Mouse (Mus musculus): ENCODE results near the gene Slc26a8. TPM values are rescaled to one million over a fixed set of nuclear protein-coding genes. Genes with fewer than 3 reads are reported as not detected.

The Slc26a8 gene
- polyA plus RNA-seq, 1 experiment from 2014 or later, result 3.0 TPM

DNA sequence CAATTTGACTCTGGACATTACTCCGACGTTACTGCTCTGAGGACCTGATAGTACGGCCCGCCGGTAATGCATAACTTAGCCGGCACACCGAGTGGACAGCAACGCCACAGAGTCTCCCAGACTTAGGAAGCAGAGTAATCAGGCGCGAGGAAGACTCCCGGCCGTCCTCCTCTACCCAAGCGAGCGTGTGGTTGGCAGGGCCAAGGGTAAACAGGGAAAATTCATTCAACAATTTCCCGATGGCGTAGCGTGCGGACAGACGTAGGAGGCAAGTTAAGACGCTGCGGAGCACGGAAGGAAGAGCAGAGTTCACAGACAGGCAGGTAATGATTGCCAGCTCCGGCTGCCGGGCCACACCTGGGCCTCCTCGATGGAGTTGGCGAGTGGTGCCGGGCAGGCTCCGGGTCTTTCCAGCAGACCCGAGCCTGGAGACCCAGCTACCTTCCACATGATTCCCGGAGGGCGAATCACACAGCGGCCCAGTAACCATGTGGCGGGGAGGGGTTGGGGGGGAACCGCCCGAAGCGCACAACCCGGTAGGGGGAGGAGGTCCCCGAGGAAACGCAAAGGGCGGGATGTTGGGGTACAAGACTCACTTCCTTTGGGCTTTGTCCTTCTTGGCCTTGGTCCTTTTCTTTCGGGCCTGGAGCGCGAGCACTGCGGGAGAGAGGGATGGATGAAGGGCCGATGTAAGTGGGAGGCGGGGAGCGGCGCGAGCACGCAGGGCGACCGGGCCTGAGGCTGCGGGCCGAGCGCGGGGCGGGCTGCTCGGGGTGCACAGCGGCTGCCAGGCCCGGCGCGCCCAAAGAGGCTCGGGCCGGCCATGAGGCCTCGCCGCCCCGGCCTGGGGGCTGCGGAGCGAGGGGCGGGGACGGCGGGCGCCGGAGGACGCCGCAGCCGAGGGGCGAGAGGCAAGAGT lies 68.4 kb downstream of the Slc26a8 start:
- Histone ChIP-seq H3K4me1 (ENCODE audit: control insufficient read depth, insufficient read depth, low read length) (peaks cover 11% of the 10 kb centered on the region), H3K4me2 (ENCODE audit: low read depth, low read length) (peak overlapping the region; percentile 86), H3K27me3 (ENCODE audit: control insufficient read depth, insufficient read depth, low read length) (no peaks in the 10 kb centered on the region), H3K4me3 (ENCODE audit: low read depth, low read length) (peak overlapping the region; percentile 95), H3K27ac (ENCODE audit: low read depth, low read length) (peak overlapping the region; percentile 89), H3K9me3 (ENCODE audit: control insufficient read depth, low read length) (no peaks in the 10 kb centered on the region), H3K9ac (replicated peaks; ENCODE audit: low read depth, low read length) (peak overlapping the region; percentile 93), H3K36me3 (ENCODE audit: control insufficient read depth, insufficient read depth, low read length) (0 out of 2 replicates have a peak, but pooled peaks cover 4% of the 10 kb centered on the region)
- ATAC-seq (ENCODE audit: low read depth), result peak; percentile 81
- under 1% methylated on average over 50 of the region's 78 CpGs for WGBS

DNA sequence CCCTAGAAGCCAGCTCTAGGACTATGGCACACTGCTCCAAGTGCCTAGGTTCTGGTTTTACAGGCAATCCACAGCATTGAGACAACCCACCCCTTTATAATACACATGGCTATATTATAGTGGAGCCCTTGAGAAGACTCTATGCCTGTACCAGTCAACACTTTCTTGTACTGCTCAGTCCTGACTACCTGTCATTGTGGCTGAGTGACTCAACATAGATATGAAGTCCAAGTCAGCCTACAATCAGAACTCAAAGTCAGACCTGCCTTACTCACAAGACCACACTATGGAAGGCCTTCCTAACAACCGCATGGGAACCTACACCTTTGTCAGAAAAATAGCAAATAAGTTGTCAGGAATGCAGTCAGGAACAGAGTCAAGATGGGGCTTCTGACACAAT lies 71.3 kb downstream of the Slc26a8 start:
- H3K4me1 ChIP-seq (ENCODE audit: control insufficient read depth, insufficient read depth, low read length), result peaks cover 11% of the 10 kb centered on the region
- H3K9me3 ChIP-seq (ENCODE audit: control insufficient read depth, low read length), result no peaks in the 10 kb centered on the region

DNA sequence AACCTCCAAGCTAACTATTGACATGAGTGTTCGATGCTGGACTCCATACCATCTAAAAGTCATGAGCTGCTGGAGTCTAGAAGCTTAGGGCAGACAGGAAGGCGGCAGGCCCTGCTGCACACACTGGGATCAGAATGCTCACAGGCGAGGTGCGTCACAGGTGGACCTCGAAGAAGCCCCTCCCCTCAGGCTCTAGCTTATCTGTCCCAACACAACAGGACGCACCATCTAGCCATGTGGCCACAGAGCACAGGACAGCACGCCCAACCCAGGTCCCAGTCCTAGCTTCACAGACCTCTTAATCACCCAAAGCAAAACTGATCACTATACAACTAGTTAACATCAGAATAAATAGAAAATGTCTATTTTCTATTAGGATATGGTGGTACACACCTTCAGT lies 71.9 kb downstream of the Slc26a8 start:
- Histone ChIP-seq H3K9me3 (ENCODE audit: control insufficient read depth, low read length) (no peaks in the 10 kb centered on the region), H3K9ac (replicated peaks; ENCODE audit: low read depth, low read length) (no peak overlapping the region), H3K4me2 (ENCODE audit: low read depth, low read length) (no peak overlapping the region), H3K4me3 (ENCODE audit: low read depth, low read length) (no peak overlapping the region), H3K36me3 (ENCODE audit: control insufficient read depth, insufficient read depth, low read length) (0 out of 2 replicates have a peak, but pooled peaks cover 4% of the 10 kb centered on the region), H3K27me3 (ENCODE audit: control insufficient read depth, insufficient read depth, low read length) (no peaks in the 10 kb centered on the region), H3K27ac (ENCODE audit: low read depth, low read length) (no peak overlapping the region), H3K4me1 (ENCODE audit: control insufficient read depth, insufficient read depth, low read length) (peaks cover 11% of the 10 kb centered on the region)
- 91% methylated on average over 7 of the region's 7 CpGs for WGBS
- ATAC-seq (ENCODE audit: low read depth), result no peak

More for the DNA sequence above, 71.3 kb downstream of the Slc26a8 start:
- no peak overlapping the region for H3K27ac ChIP-seq (ENCODE audit: low read depth, low read length)
- WGBS, result 96% methylated on average over 1 of the region's 1 CpGs
- H3K27me3 ChIP-seq (ENCODE audit: control insufficient read depth, insufficient read depth, low read length), result no peaks in the 10 kb centered on the region
- H3K9ac ChIP-seq (replicated peaks; ENCODE audit: low read depth, low read length), result no peak overlapping the region
- H3K4me3 ChIP-seq (ENCODE audit: low read depth, low read length), result no peak overlapping the region
- ATAC-seq (ENCODE audit: low read depth), result no peak
- H3K4me2 ChIP-seq (ENCODE audit: low read depth, low read length), result no peak overlapping the region
- H3K36me3 ChIP-seq (ENCODE audit: control insufficient read depth, insufficient read depth, low read length), result 0 out of 2 replicates have a peak, but pooled peaks cover 4% of the 10 kb centered on the region

DNA sequence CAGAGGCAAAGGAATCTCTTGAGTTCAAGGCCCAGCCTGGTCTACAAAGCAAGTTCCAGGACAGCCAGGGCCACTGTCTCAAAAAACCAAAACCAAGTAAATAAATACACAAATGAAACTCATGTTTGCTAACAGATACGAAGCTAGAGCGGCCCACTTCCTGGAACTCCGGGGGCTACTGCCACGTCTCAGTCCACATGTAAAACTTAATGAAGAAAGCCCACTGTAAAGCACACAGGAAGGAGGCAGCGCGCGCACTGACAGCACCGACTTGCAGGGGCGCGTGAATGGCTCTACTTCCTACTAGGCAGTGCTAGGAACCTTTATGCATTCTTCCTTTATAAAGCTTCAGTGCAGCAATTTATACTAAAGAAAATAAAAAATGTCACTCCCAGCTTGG lies 72.4 kb downstream of the Slc26a8 start:
- WGBS, result 88% methylated on average over 10 of the region's 10 CpGs
- Histone ChIP-seq H3K27ac (ENCODE audit: low read depth, low read length) (no peak overlapping the region), H3K9ac (replicated peaks; ENCODE audit: low read depth, low read length) (no peak overlapping the region), H3K36me3 (ENCODE audit: control insufficient read depth, insufficient read depth, low read length) (0 out of 2 replicates have a peak, but pooled peaks cover 4% of the 10 kb centered on the region), H3K27me3 (ENCODE audit: control insufficient read depth, insufficient read depth, low read length) (no peaks in the 10 kb centered on the region), H3K4me1 (ENCODE audit: control insufficient read depth, insufficient read depth, low read length) (peaks cover 11% of the 10 kb centered on the region), H3K4me3 (ENCODE audit: low read depth, low read length) (no peak overlapping the region), H3K4me2 (ENCODE audit: low read depth, low read length) (no peak overlapping the region), H3K9me3 (ENCODE audit: control insufficient read depth, low read length) (no peaks in the 10 kb centered on the region)
- no peak for ATAC-seq (ENCODE audit: low read depth)

DNA sequence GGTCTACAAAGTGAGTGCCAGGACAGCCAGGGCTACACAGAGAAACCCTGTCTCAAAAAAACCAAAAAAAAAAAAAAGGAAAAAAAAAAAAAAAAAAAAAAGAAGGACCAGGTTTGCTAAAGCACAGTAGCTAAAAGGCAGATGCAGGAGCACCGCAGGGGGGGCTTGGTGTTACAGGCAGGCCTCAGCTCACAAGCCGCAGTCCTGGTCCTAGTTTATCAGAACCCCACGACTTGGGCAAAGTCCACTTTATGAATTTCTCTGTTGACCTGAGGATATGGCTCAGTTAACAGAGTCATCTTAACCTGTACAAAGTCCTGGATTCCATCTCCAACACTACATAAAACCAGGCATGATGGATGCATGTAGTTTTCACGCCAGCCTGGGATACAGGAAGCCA lies 74.7 kb downstream of the Slc26a8 start:
- H3K36me3 ChIP-seq (ENCODE audit: control insufficient read depth, insufficient read depth, low read length), result 0 out of 2 replicates have a peak, but pooled peaks cover 4% of the 10 kb centered on the region
- H3K27ac ChIP-seq (ENCODE audit: low read depth, low read length), result no peak overlapping the region
- no peak overlapping the region for H3K4me3 ChIP-seq (ENCODE audit: low read depth, low read length)
- H3K9ac ChIP-seq (replicated peaks; ENCODE audit: low read depth, low read length), result no peak overlapping the region
- no peaks in the 10 kb centered on the region for H3K27me3 ChIP-seq (ENCODE audit: control insufficient read depth, insufficient read depth, low read length)
- peaks cover 2% of the 10 kb centered on the region; the same call in 1 of the 2 replicates for H3K4me1 ChIP-seq (ENCODE audit: control insufficient read depth, insufficient read depth, low read length)
- WGBS, result 99% methylated on average over 4 of the region's 4 CpGs
- H3K4me2 ChIP-seq (ENCODE audit: low read depth, low read length), result no peak overlapping the region
- no peaks in the 10 kb centered on the region for H3K9me3 ChIP-seq (ENCODE audit: control insufficient read depth, low read length)
- no peak for ATAC-seq (ENCODE audit: low read depth)

DNA sequence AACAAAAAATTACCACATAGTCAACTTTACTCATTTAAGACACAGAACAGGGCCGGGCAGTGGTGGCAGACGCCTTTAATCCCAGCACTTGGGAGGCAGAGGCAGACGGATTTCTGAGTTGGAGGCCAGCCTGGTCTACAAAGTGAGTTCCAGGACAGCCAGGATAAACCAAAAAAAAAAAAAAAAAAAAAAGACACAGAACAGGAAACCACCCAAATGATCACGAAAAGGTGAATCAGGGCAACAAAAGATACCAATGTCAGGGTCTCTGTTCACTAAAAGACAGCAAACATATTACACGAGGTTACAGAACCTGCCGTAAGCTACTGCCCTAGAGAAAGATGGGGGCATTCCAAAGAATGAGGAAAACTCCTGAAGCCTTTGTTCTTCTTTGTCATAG lies 76.9 kb downstream of the Slc26a8 start:
- Histone ChIP-seq H3K4me2 (ENCODE audit: low read depth, low read length) (no peak overlapping the region), H3K9ac (replicated peaks; ENCODE audit: low read depth, low read length) (no peak overlapping the region), H3K9me3 (ENCODE audit: control insufficient read depth, low read length) (no peaks in the 10 kb centered on the region), H3K36me3 (ENCODE audit: control insufficient read depth, insufficient read depth, low read length) (no peaks in the 10 kb centered on the region), H3K4me3 (ENCODE audit: low read depth, low read length) (no peak overlapping the region), H3K27ac (ENCODE audit: low read depth, low read length) (no peak overlapping the region), H3K4me1 (ENCODE audit: control insufficient read depth, insufficient read depth, low read length) (0 out of 2 replicates have a peak, but pooled peaks cover 2% of the 10 kb centered on the region), H3K27me3 (ENCODE audit: control insufficient read depth, insufficient read depth, low read length) (no peaks in the 10 kb centered on the region)
- no peak for ATAC-seq (ENCODE audit: low read depth)
- WGBS, result 89% methylated on average over 6 of the region's 6 CpGs

DNA sequence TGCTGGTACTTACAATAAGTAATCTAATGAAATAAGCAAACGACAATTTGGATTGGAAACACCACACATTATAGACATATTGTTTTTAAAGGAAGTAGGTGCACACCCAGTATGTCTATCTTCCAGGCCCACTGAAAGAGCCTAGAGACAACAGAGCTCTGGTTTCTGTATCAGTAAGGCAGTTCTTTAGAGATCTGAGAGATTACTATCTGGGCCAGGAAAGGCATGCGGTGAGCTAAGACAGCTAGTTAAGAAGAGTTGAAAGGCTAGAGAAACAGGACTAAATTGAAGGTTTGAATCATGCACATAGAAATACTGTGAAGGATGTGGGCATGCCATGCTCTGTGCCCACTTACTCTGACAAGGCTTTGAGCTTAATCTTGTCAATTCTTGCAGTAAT lies 77.4 kb downstream of the Slc26a8 start:
- Histone ChIP-seq H3K9ac (replicated peaks; ENCODE audit: low read depth, low read length) (no peak overlapping the region), H3K4me3 (ENCODE audit: low read depth, low read length) (no peak overlapping the region), H3K27me3 (ENCODE audit: control insufficient read depth, insufficient read depth, low read length) (no peaks in the 10 kb centered on the region), H3K27ac (ENCODE audit: low read depth, low read length) (no peak overlapping the region), H3K4me2 (ENCODE audit: low read depth, low read length) (no peak overlapping the region), H3K36me3 (ENCODE audit: control insufficient read depth, insufficient read depth, low read length) (0 out of 2 replicates have a peak, but pooled peaks cover 4% of the 10 kb centered on the region), H3K9me3 (ENCODE audit: control insufficient read depth, low read length) (no peaks in the 10 kb centered on the region), H3K4me1 (ENCODE audit: control insufficient read depth, insufficient read depth, low read length) (no peaks in the 10 kb centered on the region)
- ATAC-seq (ENCODE audit: low read depth), result no peak
- 88% methylated on average over 2 of the region's 2 CpGs for WGBS

DNA sequence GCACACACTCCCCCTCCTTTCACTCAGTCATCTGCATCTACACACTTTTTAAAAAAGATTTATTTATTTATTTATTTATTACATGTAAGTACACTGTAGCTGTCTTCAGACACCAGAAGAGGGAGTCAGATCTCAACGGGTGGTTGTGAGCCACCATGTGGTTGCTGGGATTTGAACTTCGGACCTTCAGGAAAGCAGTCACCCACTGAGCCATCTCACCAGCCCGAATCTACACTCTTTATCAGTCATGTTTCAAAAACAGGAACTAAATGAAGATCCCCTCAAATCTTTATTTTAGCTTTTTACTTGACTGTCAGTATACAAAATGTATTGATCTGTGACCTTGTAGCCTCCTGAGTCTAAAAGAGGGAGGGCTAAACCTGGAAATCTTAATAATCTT lies 80.5 kb downstream of the Slc26a8 start:
- no peak overlapping the region for H3K27ac ChIP-seq (ENCODE audit: low read depth, low read length)
- H3K9ac ChIP-seq (replicated peaks; ENCODE audit: low read depth, low read length), result no peak overlapping the region
- H3K4me3 ChIP-seq (ENCODE audit: low read depth, low read length), result no peak overlapping the region
- WGBS, result 84% methylated on average over 3 of the region's 3 CpGs
- no peak overlapping the region for H3K4me2 ChIP-seq (ENCODE audit: low read depth, low read length)
- H3K9me3 ChIP-seq (ENCODE audit: control insufficient read depth, low read length), result no peaks in the 10 kb centered on the region
- H3K27me3 ChIP-seq (ENCODE audit: control insufficient read depth, insufficient read depth, low read length), result no peaks in the 10 kb centered on the region
- no peaks in the 10 kb centered on the region for H3K4me1 ChIP-seq (ENCODE audit: control insufficient read depth, insufficient read depth, low read length)
- H3K36me3 ChIP-seq (ENCODE audit: control insufficient read depth, insufficient read depth, low read length), result peaks cover 19% of the 10 kb centered on the region
- ATAC-seq (ENCODE audit: low read depth), result no peak

DNA sequence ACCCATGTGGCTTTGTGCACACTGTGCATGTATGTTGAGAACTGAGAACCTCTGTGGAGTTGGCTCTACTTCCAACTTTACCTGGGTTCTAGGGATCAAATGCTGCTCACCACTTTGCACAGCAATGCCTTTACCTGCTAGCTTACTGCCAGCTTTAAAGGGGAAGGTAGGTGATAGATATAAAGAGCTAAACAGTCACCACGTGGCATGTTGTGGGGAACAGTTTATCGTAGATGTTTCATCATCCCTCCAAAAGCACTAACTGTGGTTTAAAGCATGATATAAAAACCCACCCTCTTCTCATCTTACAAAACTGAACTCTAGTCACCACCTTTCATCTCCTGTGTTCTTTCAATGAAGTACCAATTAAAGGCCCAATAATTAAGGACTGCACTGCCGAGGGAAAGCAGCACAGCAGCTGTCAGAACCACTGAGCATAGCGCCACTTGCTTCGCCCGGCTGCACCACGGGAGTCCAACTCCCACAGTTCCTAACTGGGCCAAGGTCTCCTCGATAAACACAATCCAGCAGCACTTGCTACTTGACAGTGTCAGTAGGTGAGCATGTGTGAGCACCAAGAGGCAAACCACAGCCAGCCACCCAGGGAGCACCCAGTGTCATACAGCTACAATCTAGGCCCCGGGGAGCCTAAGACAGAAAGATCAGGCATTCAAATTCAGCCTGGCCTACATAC lies 88.3 kb downstream of the Slc26a8 start:
- H3K27ac ChIP-seq (ENCODE audit: low read depth, low read length), result no peak overlapping the region
- no peak overlapping the region for H3K9ac ChIP-seq (replicated peaks; ENCODE audit: low read depth, low read length)
- H3K4me1 ChIP-seq (ENCODE audit: control insufficient read depth, insufficient read depth, low read length), result no peaks in the 10 kb centered on the region
- H3K9me3 ChIP-seq (ENCODE audit: control insufficient read depth, low read length), result no peaks in the 10 kb centered on the region
- WGBS, result 82% methylated on average over 9 of the region's 9 CpGs
- no peak overlapping the region for H3K4me2 ChIP-seq (ENCODE audit: low read depth, low read length)
- H3K36me3 ChIP-seq (ENCODE audit: control insufficient read depth, insufficient read depth, low read length), result peaks cover 67% of the 10 kb centered on the region
- H3K27me3 ChIP-seq (ENCODE audit: control insufficient read depth, insufficient read depth, low read length), result no peaks in the 10 kb centered on the region
- H3K4me3 ChIP-seq (ENCODE audit: low read depth, low read length), result no peak overlapping the region
- ATAC-seq (ENCODE audit: low read depth), result no peak
